Mouse (Mus musculus) skeletal muscle tissue, adult 2 months (tissue): ENCODE measurements around the gene Pdzrn4.

ENCODE experiments used
- DNase-seq: peaks from one replicate; pipeline ENCODE4 v3.0.0-alpha.2; 2012; ENCODE audit warnings: low read depth, low spot score

Gene Pdzrn4

GRCm38 (mm10) chr15:92587431-92587830 is 190.8 kb downstream of the Pdzrn4 start:
- DNase-seq: no peak

- DNase-seq: no peak
These were observed 198.0 kb downstream of the Pdzrn4 start for GRCm38 (mm10) chr15:92594721-92595120.

- DNase-seq: no peak
These were observed 200.5 kb downstream of the Pdzrn4 start for GRCm38 (mm10) chr15:92597011-92597780.

GRCm38 (mm10) chr15:92598380-92599295 is 202.0 kb downstream of the Pdzrn4 start:
- DNase-seq: no peak

GRCm38 (mm10) chr15:92599381-92599780 is 202.7 kb downstream of the Pdzrn4 start:
- DNase-seq: no peak

GRCm38 (mm10) chr15:92610866-92611265 is 214.2 kb downstream of the Pdzrn4 start:
- no peak for DNase-seq

DNA sequence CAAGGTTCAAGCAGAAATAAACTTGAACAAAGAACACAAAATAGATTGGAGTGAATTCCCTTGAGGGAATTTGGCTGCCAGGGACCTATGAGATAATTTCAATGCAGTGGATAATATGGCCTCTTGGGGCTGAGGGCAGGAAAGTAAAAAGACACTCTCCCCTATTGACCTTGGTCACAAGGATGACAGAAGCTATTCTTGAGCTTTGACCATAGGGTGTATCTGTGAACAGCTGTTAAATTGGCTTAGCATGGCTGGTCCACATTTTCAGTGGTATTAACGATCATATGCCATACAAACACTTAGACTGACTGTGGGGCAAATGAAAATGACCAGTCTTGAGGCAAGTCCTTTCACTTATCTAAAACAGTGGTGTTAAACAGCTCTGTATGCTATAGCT is 215.7 kb downstream of the Pdzrn4 start:
- DNase-seq: no peak

GRCm38 (mm10) chr15:92613228-92613627 is 216.5 kb downstream of the Pdzrn4 start:
- DNase-seq: no peak

GRCm38 (mm10) chr15:92621731-92622234 is 225.1 kb downstream of the Pdzrn4 start:
- no peak for DNase-seq

DNA sequence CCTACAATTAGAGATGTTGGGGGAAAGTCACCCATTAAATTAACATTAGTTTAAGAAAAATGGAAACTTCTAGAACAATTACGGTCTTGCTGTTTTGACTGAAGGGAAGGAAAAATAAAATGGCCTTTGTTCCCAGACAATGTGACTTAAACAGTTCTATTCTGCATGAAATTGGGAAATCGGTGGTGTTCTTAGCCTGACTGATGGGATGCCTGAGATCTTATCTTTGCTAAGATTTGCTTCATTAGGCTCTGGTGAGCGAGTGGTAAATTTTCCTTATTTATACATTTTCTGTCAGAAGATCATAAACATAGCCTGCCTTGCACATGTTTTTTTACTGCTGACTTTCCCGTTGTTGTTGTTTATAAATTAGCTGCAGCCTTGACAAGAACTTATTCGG is 225.6 kb downstream of the Pdzrn4 start:
- DNase-seq: no peak

DNA sequence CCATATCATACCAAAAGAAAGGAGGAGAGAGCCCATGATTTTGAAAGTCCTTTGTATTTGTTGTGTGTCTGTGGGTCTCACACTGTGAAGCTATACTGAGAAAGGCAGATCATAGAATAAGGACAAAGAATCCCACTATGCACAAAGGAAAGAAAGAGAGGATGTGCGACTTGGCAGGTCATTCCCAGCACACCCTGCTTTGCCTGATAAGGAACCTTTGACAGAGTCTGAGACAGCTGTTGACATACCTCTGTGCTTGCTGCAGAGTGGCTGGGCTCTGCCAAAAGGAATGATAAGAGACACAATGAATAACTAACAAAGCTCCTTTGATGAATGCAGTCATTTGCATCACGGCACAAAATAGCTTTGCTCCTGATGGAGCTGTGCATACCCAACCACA is 232.5 kb downstream of the Pdzrn4 start:
- DNase-seq: no peak

DNA sequence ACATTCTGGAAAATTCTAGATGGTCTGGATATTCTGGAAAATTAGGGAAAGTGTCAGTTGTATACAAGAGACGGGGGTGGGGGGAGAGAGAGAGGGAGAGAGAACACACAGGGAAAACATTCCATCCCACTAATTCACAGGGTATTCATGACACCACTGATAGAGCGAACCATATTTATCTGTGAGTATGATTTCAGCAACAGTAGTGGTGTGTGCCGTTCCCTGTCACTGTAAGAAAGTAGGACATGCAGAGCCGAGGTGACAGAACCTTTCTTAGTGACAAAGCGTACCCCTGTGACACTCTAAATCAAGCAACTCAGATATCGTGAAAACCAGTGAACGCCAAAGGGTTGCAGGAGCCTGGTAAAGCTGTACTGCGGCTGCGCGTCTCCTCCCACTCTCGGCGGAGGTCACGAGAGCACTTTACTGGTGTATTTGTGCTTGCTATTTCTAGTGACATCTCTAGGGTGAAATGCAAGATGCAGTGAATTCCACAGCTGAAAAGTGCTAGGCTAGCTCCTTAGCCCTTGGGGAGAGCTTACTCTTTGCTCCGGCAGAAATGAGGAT is 237.4 kb downstream of the Pdzrn4 start:
- DNase-seq: no peak

GRCm38 (mm10) chr15:92640212-92641082 is 243.8 kb downstream of the Pdzrn4 start:
- DNase-seq: no peak

DNA sequence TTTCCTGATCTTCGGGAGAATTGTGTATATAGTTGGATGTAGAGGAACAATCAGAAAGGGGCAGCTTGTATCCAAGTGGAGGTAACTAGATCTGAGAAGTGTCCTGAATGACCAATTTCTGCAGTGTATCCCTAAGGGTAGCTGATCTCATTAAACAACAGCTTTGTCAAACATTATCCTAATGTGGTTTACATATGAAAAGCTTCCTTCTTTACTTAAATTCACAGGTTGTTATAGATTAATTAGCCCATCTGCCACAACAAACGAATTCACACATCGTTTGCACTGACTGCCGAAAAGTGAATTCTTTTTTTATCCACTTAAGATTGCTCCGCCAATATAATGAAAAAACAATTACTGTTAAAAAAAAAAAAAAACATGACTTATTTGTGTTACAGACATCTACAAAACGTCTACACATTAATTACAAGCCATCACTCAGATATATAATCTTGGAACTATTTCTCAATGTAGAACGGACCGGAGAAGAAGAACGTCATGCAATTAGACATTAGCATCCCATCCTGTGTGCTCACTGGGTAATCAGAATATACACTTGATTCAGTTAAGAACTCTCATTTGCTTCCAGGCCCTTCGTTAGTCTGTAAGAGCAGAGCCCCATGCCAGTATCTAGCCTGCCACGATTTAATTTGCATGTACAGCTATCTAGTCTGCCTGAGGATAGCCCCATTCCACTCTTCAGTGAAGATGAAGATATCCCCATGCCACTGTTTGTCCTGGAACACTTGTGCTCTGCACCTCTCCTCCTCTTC is 274.8 kb downstream of the Pdzrn4 start:
- no peak for DNase-seq

GRCm38 (mm10) chr15:92676096-92676495 is 279.4 kb downstream of the Pdzrn4 start:
- DNase-seq: no peak

DNA sequence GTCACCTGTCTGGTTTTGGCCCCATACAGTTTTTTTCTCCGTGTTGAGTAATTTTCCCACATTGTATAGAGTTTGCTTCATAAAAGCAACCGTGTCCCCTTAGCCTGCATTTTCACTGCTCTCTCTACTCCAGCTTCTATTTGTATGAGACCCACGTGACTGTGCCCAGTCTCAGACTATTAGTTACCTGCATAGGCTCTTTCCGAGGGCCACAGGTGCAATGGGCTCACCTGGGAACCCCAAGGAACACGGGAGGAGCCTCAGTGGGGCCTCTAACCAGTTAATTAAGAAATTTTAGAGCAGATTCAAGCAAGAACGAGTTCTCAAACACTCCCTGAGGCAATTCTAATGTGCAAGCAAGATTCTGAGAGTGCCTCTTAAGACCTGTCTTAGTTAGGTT is 281.7 kb downstream of the Pdzrn4 start:
- DNase-seq: no peak

- DNase-seq: no peak
These were observed 282.9 kb downstream of the Pdzrn4 start for GRCm38 (mm10) chr15:92679541-92679940.

GRCm38 (mm10) chr15:92696276-92696956 is 299.7 kb downstream of the Pdzrn4 start:
- DNase-seq: no peak

DNA sequence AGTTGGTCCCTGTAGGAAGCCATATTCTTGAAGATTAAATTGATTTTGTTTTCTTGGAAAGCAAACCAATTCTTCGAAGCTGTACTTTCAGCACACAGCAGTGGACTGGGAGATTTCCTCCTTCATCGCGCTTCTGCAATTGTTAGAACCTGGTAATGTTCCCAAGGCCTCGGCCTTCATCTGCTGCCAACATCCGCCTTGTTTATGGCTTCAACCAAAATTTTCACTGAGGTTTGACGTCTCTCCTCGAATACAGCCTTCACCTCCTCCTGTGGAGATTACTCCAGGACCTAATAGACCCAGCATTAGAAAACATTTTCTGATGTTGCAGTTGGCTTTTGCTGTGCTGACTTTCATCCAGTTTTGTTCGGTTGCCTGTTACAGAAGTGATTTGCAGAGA is 307.5 kb downstream of the Pdzrn4 start:
- DNase-seq: no peak

DNA sequence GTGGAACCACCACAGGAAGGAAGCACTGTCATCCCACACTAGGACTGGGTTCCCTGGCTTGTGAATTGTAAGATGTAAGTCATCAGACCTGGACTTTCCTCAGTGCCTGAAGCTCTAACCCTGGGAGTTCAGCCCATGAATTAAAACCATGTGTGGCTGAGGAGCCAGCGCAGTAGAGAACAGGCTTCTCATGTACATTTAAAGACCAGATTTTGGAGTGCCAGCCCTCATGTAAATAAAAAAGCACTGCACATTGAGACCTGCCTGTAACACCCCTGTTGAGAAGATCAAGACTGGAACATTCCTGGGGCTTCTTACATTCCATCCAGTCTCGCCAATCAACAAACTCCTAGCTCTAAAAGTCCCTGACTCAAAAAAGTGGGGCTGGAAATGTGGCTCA is 342.0 kb downstream of the Pdzrn4 start:
- no peak for DNase-seq
